Mouse (Mus musculus) gastrocnemius, postnatal 25 days (tissue): Measurements from ENCODE around the gene Cfap97d1. TPM values are rescaled to one million over a fixed set of nuclear protein-coding genes. Genes with fewer than 3 reads are reported as not detected.
A peak's percentile ranks its signal among the peaks of the same experiment; 100 is the strongest.

Source experiments
- DNase-seq: peaks from one replicate; pipeline ENCODE4 v3.0.0; 2022
- long read RNA-seq, 2 experiments: library from polyadenylated mRNA; stranded (forward); transcript quantifications; one replicate each; pipeline ENCODE4 v2.0.0; 2021
- total RNA-seq, 2 experiments: library from RNA; stranded (reverse); gene quantifications; 1 replicate in 1 of 2; 2 replicates in 1 of 2; pipeline ENCODE4 v1.2.3; 2021

Cfap97d1 gene
- total RNA-seq = not detected
- long read RNA-seq, experiment 1 = 0 reads
- long read RNA-seq, experiment 2 = 0 reads

- DNase-seq = peak; percentile 93
Observed at GRCm38 (mm10) chr11:101984054-101985025, at the start of gene Cfap97d1. TSS of gene Cfap97d1 (plus strand) at chr11:101984279.

DNA sequence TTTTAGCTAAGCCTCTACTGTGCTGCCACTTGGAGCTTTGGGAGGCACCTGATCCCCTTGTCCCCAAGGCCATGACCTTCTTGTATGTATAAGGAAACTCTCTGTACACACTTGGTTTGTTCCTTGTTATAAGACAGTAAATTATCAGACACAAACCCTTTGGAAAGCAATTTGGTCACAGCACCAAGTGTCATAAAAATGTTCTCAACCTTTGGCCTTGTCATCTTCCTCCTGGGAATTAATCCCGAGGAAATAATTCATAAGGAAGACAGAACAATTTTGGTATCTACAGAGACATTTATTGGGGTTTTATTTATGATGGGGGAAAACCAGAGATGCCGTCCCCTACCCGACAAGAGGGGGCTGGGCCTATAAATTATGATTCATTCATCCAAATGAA lies 48.3 kb upstream of the Cfap97d1 start:
- DNase-seq = no peak

- DNase-seq = no peak
Observed at GRCm38 (mm10) chr11:101936421-101936820, 47.7 kb upstream of the Cfap97d1 start.

- DNase-seq = no peak
Observed at GRCm38 (mm10) chr11:101937108-101937507, 47.0 kb upstream of the Cfap97d1 start.

GRCm38 (mm10) chr11:101943055-101943454 lies 41.0 kb upstream of the Cfap97d1 start:
- DNase-seq = no peak

DNA sequence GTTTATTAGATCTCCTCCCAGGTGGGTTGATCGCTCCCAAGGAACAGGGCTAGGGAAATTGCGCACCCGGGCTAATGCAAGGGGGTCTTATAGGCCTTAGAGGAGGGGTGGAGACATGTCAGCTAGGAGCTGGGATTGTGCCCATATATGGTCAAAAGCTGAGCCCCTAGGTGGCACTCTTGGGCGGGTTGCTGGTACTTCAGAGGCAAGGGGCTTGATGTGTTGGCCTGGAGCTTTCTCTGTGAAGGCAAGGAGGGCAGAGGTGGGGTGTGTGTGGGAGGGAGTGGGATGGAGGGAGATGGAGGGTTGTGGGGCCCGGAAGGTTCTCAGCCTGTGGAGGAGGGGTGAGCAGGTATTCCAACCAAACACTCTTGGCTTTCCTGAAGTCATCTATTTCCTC lies 37.6 kb upstream of the Cfap97d1 start:
- DNase-seq = no peak

GRCm38 (mm10) chr11:101950021-101950420 lies 34.1 kb upstream of the Cfap97d1 start:
- no peak for DNase-seq

- DNase-seq = no peak
Observed at GRCm38 (mm10) chr11:101952541-101953341, 31.3 kb upstream of the Cfap97d1 start.

DNA sequence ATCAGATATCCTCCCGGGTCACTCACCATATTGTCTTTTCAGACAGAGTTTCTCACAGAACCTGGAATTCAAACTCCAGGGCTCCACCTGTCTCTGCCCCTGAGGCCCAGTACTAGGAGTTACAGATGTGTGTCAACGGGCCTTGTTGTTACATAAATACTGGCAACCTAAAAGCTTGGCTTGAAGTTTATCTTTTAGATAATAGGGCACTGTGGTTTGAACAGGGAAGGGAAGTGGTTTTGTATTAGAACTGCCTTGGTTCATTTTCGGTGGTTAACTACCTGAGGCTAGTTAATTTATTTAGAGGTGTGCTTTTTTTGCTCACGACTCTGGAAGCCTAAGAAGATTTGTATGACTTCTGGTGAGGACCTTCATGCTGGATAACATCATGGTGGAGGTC lies 30.6 kb upstream of the Cfap97d1 start:
- DNase-seq = no peak

DNA sequence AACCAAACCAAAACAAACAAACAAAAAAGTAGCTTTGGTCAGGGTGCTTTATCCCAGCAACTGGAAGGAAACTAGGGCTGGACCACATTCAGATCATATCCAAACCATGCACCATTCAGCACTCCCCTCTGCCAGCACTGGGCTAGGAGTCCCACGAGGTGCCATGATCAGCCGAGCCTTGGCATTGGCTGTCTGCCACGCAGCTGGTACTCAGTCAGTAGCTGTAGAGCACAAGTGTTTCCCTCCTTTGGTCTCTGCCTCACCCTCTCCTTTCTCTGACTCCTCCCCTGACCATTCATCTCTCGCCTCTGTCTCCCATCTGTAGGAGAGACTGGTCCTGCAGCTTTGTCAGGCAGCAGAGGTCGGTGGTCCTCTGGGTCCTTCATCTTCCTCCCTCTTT lies 26.6 kb upstream of the Cfap97d1 start:
- DNase-seq = no peak

DNA sequence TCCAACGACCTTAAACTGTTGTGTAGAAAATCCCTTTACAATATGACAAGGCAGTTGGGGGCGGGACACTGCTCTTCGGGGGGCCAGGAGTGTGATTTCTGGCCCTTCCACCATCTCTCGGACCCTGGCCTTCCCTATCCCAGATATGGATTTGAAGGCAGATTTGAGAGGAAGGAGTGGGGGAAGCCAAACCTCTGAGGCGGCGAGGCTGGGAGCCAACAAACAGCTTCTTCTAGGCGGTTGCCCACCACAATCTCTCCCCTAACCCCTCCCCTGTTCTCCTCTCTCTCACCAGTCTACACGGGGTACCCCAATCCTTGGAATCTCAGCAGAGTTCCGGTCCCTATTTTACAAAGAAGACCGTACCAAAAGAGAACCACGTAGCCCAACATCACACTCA lies 21.0 kb upstream of the Cfap97d1 start:
- no peak for DNase-seq

- DNase-seq = no peak
Observed at GRCm38 (mm10) chr11:101963473-101964291, 20.4 kb upstream of the Cfap97d1 start.

DNA sequence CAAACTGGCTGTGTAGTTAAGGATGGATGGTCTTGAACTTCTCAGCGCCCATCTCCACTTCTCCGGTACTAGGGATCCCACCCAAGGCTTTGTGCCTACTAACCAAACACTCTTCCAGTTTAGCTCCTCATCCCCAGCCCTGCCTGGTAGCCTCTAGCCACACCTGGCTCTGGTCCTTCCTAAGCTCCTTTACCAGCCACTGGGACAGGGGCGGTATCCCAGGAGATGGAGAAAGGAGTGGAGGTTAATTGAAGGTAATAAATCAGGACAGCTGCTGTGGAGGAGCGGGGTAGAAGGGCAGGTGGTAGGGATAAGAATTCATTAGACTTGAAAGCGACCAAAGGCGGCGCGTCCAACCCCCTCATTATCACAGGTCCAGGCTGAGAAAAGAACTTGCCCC lies 19.4 kb upstream of the Cfap97d1 start:
- no peak for DNase-seq

- no peak for DNase-seq
Observed at GRCm38 (mm10) chr11:101965553-101965952, 18.5 kb upstream of the Cfap97d1 start.

- DNase-seq = no peak
Observed at GRCm38 (mm10) chr11:101966965-101967614, 17.0 kb upstream of the Cfap97d1 start, which contains the start of gene Sost. TSS of gene Sost (minus strand) at chr11:101967015.

- no peak for DNase-seq
Observed at GRCm38 (mm10) chr11:101968311-101968710, 15.8 kb upstream of the Cfap97d1 start.

GRCm38 (mm10) chr11:101968791-101969190 lies 15.3 kb upstream of the Cfap97d1 start:
- DNase-seq = peak; percentile 55

GRCm38 (mm10) chr11:101969835-101970234 lies 14.2 kb upstream of the Cfap97d1 start:
- DNase-seq = no peak

- no peak for DNase-seq
Observed at GRCm38 (mm10) chr11:101971410-101971809, 12.7 kb upstream of the Cfap97d1 start.

- no peak for DNase-seq
Observed at GRCm38 (mm10) chr11:101972097-101972496, 12.0 kb upstream of the Cfap97d1 start.

DNA sequence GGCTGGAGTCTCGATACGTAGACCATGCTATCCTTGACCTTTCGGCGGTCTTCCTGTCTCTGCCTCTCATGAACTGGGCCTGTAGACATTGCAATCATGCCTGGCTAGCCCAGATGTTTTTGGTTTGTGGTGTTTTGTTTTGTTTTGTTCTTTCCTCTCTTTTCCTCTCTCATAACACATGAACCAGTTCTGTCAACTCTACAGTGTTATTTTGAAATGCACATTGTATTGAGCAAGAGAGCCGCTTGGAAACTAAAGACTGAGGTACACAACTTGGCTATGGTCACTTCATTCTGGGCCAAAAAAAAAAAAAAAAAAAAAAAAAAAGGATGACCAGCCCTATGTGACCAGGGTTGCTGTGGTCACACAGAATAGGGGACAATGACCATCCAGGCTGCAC lies 11.4 kb upstream of the Cfap97d1 start:
- DNase-seq = no peak
